Mouse (Mus musculus) neural tube, embryonic 12.5 days (tissue): Measurements from ENCODE around the gene Fbxo44. TPM values are rescaled to one million over a fixed set of nuclear protein-coding genes. Genes with fewer than 3 reads are reported as not detected.

Experiments
- ATAC-seq: fragments of 200-750 bp; cut with Nextera tagmentation; 2 replicates; pipeline ENCODE4 v1.8.0; 2017; ENCODE audit warnings: low read depth, mild to moderate bottlenecking, moderate TSS enrichment, moderate library complexity; ENCODE audit not compliant: low FRiP score
- H3K27ac ChIP-seq: fragments of 300-500 bp; sonication (generic); 2 replicates; pipeline ENCODE4 v1.5.1; 2016
- H3K27me3 ChIP-seq: fragments of 300-500 bp; sonication (generic); replicated peaks from 2 replicates; pipeline ENCODE4 v1.6.1; 2016; ENCODE audit warnings: mild to moderate bottlenecking
- H3K36me3 ChIP-seq: fragments of 300-500 bp; sonication (generic); 2 replicates; pipeline ENCODE4 v1.6.1; 2016; ENCODE audit warnings: mild to moderate bottlenecking
- H3K4me1 ChIP-seq: fragments of 300-500 bp; sonication (generic); 2 replicates; pipeline ENCODE4 v1.6.1; 2016
- H3K4me2 ChIP-seq: fragments of 300-500 bp; sonication (generic); replicated peaks from 2 replicates; pipeline ENCODE4 v1.6.1; 2016; ENCODE audit warnings: mild to moderate bottlenecking
- H3K4me3 ChIP-seq: fragments of 300-500 bp; sonication (generic); 2 replicates; pipeline ENCODE4 v1.5.1; 2016
- H3K9ac ChIP-seq: fragments of 300-500 bp; sonication (generic); 2 replicates; pipeline ENCODE4 v1.6.1; 2016; ENCODE audit warnings: mild to moderate bottlenecking
- H3K9me3 ChIP-seq: fragments of 300-500 bp; sonication (generic); 2 replicates; pipeline ENCODE4 v1.6.1; 2016; ENCODE audit warnings: mild to moderate bottlenecking
- WGBS: fragments of 180-500 bp; shearing (Covaris S2); methylation state at CpG from one replicate; pipeline ENCODE4 v1.1.7; 2016; 5-methylcytosine and 5-hydroxymethylcytosine counted together
- microRNA-seq: library from miRNA; unstranded; fragments of <30 nt; microRNA quantifications from one replicate; pipeline ENCODE4, GENCODE M21; 2017
- polyA plus RNA-seq: library from polyadenylated mRNA; unstranded; fragments of >200 nt; fragmentation: Nextera tagmentation; extraction: Ambion mirVana; gene quantifications from 2 replicates; pipeline ENCODE4 v1.2.1, GENCODE M21; 2016

The Fbxo44 gene
- polyA plus RNA-seq, 1 experiment from 2014 or later = 82.3 TPM

DNA sequence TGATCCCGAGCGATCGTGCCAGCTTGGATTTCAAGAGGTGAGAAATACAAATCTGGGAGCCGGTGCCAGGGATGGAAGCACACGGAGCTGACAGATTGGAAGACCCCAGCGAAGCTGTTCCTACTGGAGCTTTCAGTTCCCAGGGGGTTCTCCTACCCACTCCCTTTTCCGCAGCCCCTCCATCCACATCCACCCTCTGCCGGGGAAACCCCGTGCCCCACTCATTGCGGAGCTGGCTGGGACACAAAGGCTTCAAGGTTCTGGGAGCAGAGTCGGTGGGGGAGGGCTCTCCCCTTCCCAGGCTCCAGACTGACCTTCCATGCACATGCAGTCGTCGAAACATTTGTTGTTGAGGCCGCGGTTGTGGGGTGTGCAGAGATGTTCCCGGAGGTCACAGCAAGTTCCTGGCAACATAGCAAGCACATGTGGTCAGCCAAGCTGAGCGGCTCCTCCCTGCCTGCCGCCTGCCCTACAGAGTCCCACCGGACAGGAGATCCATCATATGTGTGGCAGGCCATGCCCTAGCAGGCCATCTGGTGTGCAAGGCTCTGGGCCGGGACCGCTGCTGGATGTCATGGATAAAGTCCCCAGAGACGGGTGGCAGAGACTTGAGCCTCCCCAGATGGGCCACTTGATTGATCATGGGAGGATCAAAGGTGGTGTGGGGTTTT is 52.5 kb downstream of the Fbxo44 start:
- Histone ChIP-seq H3K4me3 (no peak overlapping the region), H3K4me1 (peaks cover 13% of the 10 kb centered on the region), H3K9ac (no peak overlapping the region), H3K27me3 (no peaks in the 10 kb centered on the region), H3K4me2 (0 out of 2 replicates have a peak overlapping the region, but pooled peaks have one; percentile 10), H3K27ac (no peak overlapping the region), H3K9me3 (no peaks in the 10 kb centered on the region), H3K36me3 (peaks cover 39% of the 10 kb centered on the region; the same call in 1 of the 2 replicates)
- WGBS = 51% methylated on average over 22 of the region's 22 CpGs
- ATAC-seq = peak; percentile 36

DNA sequence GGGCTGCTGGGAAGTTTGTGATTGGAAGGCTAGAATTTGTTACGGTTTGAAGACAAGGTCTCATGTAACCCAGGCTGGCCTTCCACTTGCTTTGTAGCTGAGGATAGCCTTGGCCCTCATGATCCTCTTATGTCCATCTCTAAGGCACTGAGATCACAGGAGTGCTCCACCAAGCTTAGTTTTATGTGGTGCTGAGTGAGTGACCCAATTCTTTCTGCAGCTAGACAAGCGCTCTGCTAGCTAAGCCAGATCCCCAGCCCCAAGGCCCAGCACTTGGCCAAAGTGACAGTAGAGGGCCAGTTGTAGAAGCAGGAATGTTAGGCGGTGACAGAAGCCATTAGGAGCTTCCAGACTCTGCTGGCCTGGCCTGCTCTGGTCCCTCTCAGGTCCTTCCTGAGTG is 56.1 kb downstream of the Fbxo44 start:
- Histone ChIP-seq H3K27me3 (no peaks in the 10 kb centered on the region), H3K27ac (no peak overlapping the region), H3K9me3 (no peaks in the 10 kb centered on the region), H3K4me3 (no peak overlapping the region), H3K9ac (no peak overlapping the region), H3K36me3 (peaks cover 27% of the 10 kb centered on the region), H3K4me1 (peaks cover 20% of the 10 kb centered on the region), H3K4me2 (no peak overlapping the region)
- no peak for ATAC-seq
- WGBS = 84% methylated on average over 3 of the region's 3 CpGs

Small RNA genes lying within 50 kb of the gene (microRNA-seq; reads per million reads assigned to microRNA genes)
- not detected for gene Mir7022

Other genes with a start within 250 kb of the Fbxo44 start
- gene Plod1, start 223.7 kb downstream of the Fbxo44 start, polyA plus RNA-seq = 33.9 and 35.4 TPM in 2 replicates
- gene 2510039O18Rik, start 219.6 kb downstream of the Fbxo44 start, polyA plus RNA-seq = 24.4 and 27.2 TPM in 2 replicates
- 0.45 TPM in 1 of 2 replicates, not detected in the other for gene Nppb, start 174.7 kb downstream of the Fbxo44 start, polyA plus RNA-seq
- 3.1 and 5.0 TPM in 2 replicates for gene Nppa, start 159.8 kb downstream of the Fbxo44 start, polyA plus RNA-seq
- 26.6 and 29.1 TPM in 2 replicates for gene Clcn6, start 121.7 kb downstream of the Fbxo44 start, polyA plus RNA-seq
- gene Mthfr, start 121.4 kb downstream of the Fbxo44 start, polyA plus RNA-seq = 27.8 and 30.7 TPM in 2 replicates
- 9.4 and 10.2 TPM in 2 replicates for gene Agtrap, start 72.5 kb downstream of the Fbxo44 start, polyA plus RNA-seq
- 89.3 and 90.6 TPM in 2 replicates for gene Mad2l2, start 30.1 kb downstream of the Fbxo44 start, polyA plus RNA-seq
- gene Draxin, start 29.8 kb downstream of the Fbxo44 start, polyA plus RNA-seq = 11.8 and 12.4 TPM in 2 replicates
- gene Fbxo6, start 8.3 kb downstream of the Fbxo44 start, polyA plus RNA-seq = 13.9 and 16.1 TPM in 2 replicates
- gene Fbxo2, start 139 bp upstream of the Fbxo44 start, polyA plus RNA-seq = 2.7 and 4.0 TPM in 2 replicates
- 17.7 and 21.3 TPM in 2 replicates for gene Disp3, start 127.5 kb upstream of the Fbxo44 start, polyA plus RNA-seq